Mouse (Mus musculus) CH12.LX (cell line): ENCODE data around the gene Erich4.

ENCODE experiments used
- CTCF ChIP-seq, 2 experiments: IDR thresholded peaks in 1 of 2; conservative IDR thresholded peaks in 1 of 2; 2 replicates each; pipeline ENCODE4 v1.5.1; 2011 to 2012; ENCODE audit warnings: low read depth in 2 of 2, low read length in 2 of 2, improper control_type of control experiment in 1 of 2, inconsistent platforms in 1 of 2, mild to moderate bottlenecking in 1 of 2, moderate library complexity in 1 of 2
- E2F4 ChIP-seq: IDR thresholded peaks from 2 replicates; pipeline ENCODE4 v1.6.1; 2011; ENCODE audit warnings: low read depth, low read length, improper control_type of control experiment; ENCODE audit not compliant: insufficient replicate concordance
- ELF1 ChIP-seq: IDR thresholded peaks from 2 replicates; pipeline ENCODE4 v1.6.1; 2014; ENCODE audit warnings: low read depth, mild to moderate bottlenecking, inconsistent platforms, low read length, improper control_type of control experiment
- MAFK ChIP-seq: IDR thresholded peaks from 2 replicates; pipeline ENCODE4 v1.6.1; 2011; ENCODE audit warnings: low read length, improper control_type of control experiment; ENCODE audit not compliant: insufficient replicate concordance
- MEF2A ChIP-seq: IDR thresholded peaks from 2 replicates; pipeline ENCODE4 v1.6.1; 2014; ENCODE audit warnings: low read depth, mild to moderate bottlenecking, inconsistent platforms, low read length, improper control_type of control experiment, borderline replicate concordance
- TBP ChIP-seq: conservative IDR thresholded peaks from 2 replicates; pipeline ENCODE4 v1.6.1; 2011; ENCODE audit warnings: low read depth, low read length, improper control_type of control experiment
- UBTF ChIP-seq: IDR thresholded peaks from 2 replicates; pipeline ENCODE4 v1.6.1; 2012; ENCODE audit warnings: low read depth, mild to moderate bottlenecking, inconsistent platforms, low read length, improper control_type of control experiment, moderate library complexity
- USF1 ChIP-seq: IDR thresholded peaks from 2 replicates; pipeline ENCODE4 v1.6.1; 2014; ENCODE audit warnings: low read depth, mild to moderate bottlenecking, inconsistent platforms, low read length, improper control_type of control experiment
- USF2 ChIP-seq: conservative IDR thresholded peaks from 2 replicates; pipeline ENCODE4 v1.6.1; 2011; ENCODE audit warnings: low read depth, low read length, improper control_type of control experiment
- ZNF384 ChIP-seq: IDR thresholded peaks from 2 replicates; pipeline ENCODE4 v1.6.1; 2012; ENCODE audit warnings: low read depth, low read length, improper control_type of control experiment, inconsistent platforms

- no peak for TF ChIP-seq TBP
- no peak for TF ChIP-seq USF1
- no peak for TF ChIP-seq ELF1
- no peak for TF ChIP-seq USF2
- TF ChIP-seq CTCF (conservative IDR thresholded peaks at IDR 0.05 in 1 of 2, IDR thresholded peaks at IDR 0.05 in 1 of 2; ENCODE audit: low read depth in 2 of 2, low read length in 2 of 2), result no peak
- no peak for TF ChIP-seq ZNF384
- TF ChIP-seq UBTF, result no peak
- TF ChIP-seq E2F4, result no peak
- no peak for TF ChIP-seq MEF2A
- TF ChIP-seq MAFK, result no peak
These were observed 30.1 kb downstream of the Erich4 start for GRCm38 (mm10) chr7:25585351-25586204.
